Mouse (Mus musculus) brain, embryonic 14.5 days (tissue): ENCODE data around the gene AI837181.

Experiments
- CTCF ChIP-seq: fragments of 200-500 bp; IDR thresholded peaks from 2 replicates; pipeline ENCODE4 v1.5.1; 2012; ENCODE audit warnings: inconsistent platforms, mild to moderate bottlenecking, moderate library complexity, borderline replicate concordance; ENCODE audit not compliant: insufficient read depth, insufficient read length; ENCODE audit errors: extremely low read depth
- POLR2A ChIP-seq: fragments of 200-500 bp; IDR thresholded peaks from 2 replicates; pipeline ENCODE4 v1.6.1; 2012; ENCODE audit warnings: mild to moderate bottlenecking, inconsistent platforms, borderline replicate concordance; ENCODE audit not compliant: poor library complexity, insufficient read depth, insufficient read length, severe bottlenecking; ENCODE audit errors: extremely low read depth

- no peak for TF ChIP-seq CTCF
- TF ChIP-seq POLR2A, result no peak
Measured at GRCm38 (mm10) chr19:5418750-5419466, 6.0 kb upstream of the AI837181 start.
